Mouse (Mus musculus) bone marrow, adult 2 months (tissue): ENCODE results near the gene Slc3a1.

ENCODE experiments used
- CTCF ChIP-seq: fragments of 200-500 bp; IDR thresholded peaks from 2 replicates; pipeline ENCODE4 v1.5.1; 2011; ENCODE audit warnings: low read length, control low read depth; ENCODE audit not compliant: control insufficient read depth, insufficient read depth
- POLR2A ChIP-seq: fragments of 200-500 bp; IDR thresholded peaks from 2 replicates; pipeline ENCODE4 v1.6.1; 2011; ENCODE audit warnings: low read depth, mild to moderate bottlenecking, control low read depth, low read length, borderline replicate concordance; ENCODE audit not compliant: control insufficient read depth

DNA sequence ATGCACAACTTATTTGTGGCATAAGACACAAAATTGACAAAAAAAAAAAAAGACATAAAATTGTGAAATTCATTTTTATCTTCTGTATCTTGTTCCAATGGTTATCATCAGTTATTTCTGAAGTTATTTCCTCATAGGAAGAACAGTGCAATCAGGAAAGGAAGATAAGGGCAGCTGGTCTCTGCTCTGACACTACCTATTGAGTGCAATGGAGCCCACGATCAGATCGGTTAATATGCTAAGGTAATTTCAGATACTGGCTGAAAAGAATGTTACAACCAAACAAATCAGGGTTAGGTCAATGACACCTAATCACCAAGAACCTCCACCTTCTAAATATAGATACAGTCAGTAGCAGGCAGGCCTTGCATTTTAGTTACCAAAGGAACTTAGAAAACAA, 57.2 kb downstream of the Slc3a1 start:
- TF ChIP-seq CTCF (no peak), POLR2A (no peak)
